Mouse (Mus musculus) stomach, postnatal 0 days (tissue): ENCODE results near the gene Abl1. TPM values are rescaled to one million over a fixed set of nuclear protein-coding genes. Genes with fewer than 3 reads are reported as not detected.

ENCODE experiments used
- ATAC-seq: fragments of 200-750 bp; cut with Nextera tagmentation; 2 replicates; pipeline ENCODE4 v1.8.0; 2017; ENCODE audit not compliant: low FRiP score, low TSS enrichment
- DNase-seq: peaks from one replicate; pipeline ENCODE4 v3.0.0-alpha.2; 2016; ENCODE audit warnings: low spot score
- H3K27ac ChIP-seq: fragments of 300-500 bp; sonication (generic); replicated peaks from 2 replicates; pipeline ENCODE4 v1.5.1; 2014; ENCODE audit warnings: mild to moderate bottlenecking, control low read depth
- H3K27me3 ChIP-seq: fragments of 300-500 bp; sonication (generic); 2 replicates; pipeline ENCODE4 v1.6.1; 2014; ENCODE audit warnings: low read length; ENCODE audit not compliant: control insufficient read depth, insufficient read depth
- H3K36me3 ChIP-seq: fragments of 300-500 bp; sonication (generic); 2 replicates; pipeline ENCODE4 v1.6.1; 2014; ENCODE audit warnings: low read length, mixed read lengths; ENCODE audit not compliant: control insufficient read depth, insufficient read depth
- H3K4me1 ChIP-seq: fragments of 300-500 bp; sonication (generic); replicated peaks from 2 replicates; pipeline ENCODE4 v1.6.1; 2014; ENCODE audit warnings: antibody characterized with exemption; ENCODE audit not compliant: control insufficient read depth, insufficient read depth
- H3K4me2 ChIP-seq: fragments of 300-500 bp; sonication (generic); replicated peaks from 2 replicates; pipeline ENCODE4 v1.6.1; 2014; ENCODE audit warnings: low read depth, mild to moderate bottlenecking, control low read depth, moderate library complexity
- H3K4me3 ChIP-seq: fragments of 300-500 bp; sonication (generic); 2 replicates; pipeline ENCODE4 v1.5.1; 2014; ENCODE audit warnings: low read depth, low read length, control low read depth
- H3K9ac ChIP-seq: fragments of 300-500 bp; sonication (generic); 2 replicates; pipeline ENCODE4 v1.6.1; 2014; ENCODE audit warnings: mild to moderate bottlenecking, low read length, control low read depth, mixed read lengths
- H3K9me3 ChIP-seq: fragments of 300-500 bp; sonication (generic); 2 replicates; pipeline ENCODE4 v1.6.1; 2016; ENCODE audit warnings: low read length; ENCODE audit not compliant: control insufficient read depth
- CTCF ChIP-seq: IDR thresholded peaks from 2 replicates; pipeline ENCODE4 v1.5.1; 2016; ENCODE audit warnings: antibody characterized with exemption, low read depth, mild to moderate bottlenecking, moderate library complexity
- EP300 ChIP-seq: optimal IDR thresholded peaks from 2 replicates; pipeline ENCODE3; 2016; ENCODE audit warnings: antibody characterized with exemption
- WGBS: fragments of 180-500 bp; shearing (Covaris S2); extraction: QIAGEN DNeasy Blood & Tissue Kit; methylation state at CpG from one replicate; pipeline ENCODE4 v1.1.7; 2014; 5-methylcytosine and 5-hydroxymethylcytosine counted together
- polyA plus RNA-seq: library from polyadenylated mRNA; unstranded; fragments of >200 nt; fragmentation: Nextera tagmentation; extraction: Ambion mirVana; gene quantifications from 2 replicates; pipeline ENCODE4 v1.2.1, GENCODE M21; 2015

Gene Abl1
- polyA plus RNA-seq, 1 experiment from 2014 or later = 11.5 TPM

DNA sequence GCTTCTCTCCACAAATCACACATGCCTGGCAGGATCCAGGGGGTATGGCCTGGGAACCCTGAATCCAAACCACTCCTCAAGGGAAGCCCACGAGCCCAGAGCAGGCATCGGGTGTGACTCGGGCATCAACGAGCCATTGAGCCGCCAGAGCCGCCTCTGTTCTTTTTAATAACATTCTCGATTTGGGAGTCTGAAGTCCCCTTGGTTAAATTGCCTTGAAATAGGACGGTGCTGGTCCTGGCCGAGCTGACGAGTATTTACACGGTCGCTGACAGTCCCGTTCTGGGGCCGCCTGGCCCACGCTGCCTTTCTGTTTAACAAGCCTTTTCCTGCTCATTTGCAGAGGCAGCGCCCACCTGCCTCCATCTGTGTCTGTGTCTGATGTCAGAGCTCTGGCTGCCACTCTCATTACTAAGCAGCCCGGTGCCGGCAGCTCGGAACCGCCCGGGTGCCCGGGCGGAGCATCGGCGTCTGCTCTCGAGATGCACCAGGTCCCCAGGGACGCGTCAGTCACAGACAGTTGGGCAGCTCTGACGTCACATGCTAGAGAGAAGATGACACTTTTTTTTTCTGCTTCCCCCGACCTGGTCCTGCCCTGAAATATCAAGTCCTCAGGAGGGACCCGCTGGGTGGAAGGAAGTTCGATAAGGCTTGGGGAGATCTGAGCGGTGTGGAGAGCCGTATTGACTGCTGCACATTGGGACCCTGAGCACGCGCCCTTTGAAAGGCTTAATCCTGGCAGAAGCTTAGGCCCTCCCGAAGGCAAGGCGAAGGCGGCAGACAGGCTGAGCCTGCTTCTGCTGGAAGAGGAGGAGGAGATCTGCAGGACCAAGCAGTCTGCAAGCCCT lies 134.6 kb downstream of the Abl1 start:
- ATAC-seq (no peak), DNase-seq (no peak)
- no peak overlapping the region for H3K9ac ChIP-seq
- no peak overlapping the region for H3K27ac ChIP-seq
- H3K36me3 ChIP-seq = no peaks in the 10 kb centered on the region
- TF ChIP-seq CTCF = no peak
- no peak for TF ChIP-seq EP300
- 15% methylated on average over 39 of the region's 39 CpGs for WGBS
- H3K9me3 ChIP-seq = no peaks in the 10 kb centered on the region
- H3K4me3 ChIP-seq = peak overlapping the region; percentile 12; the same call in 1 of the 2 replicates
- H3K27me3 ChIP-seq = no peaks in the 10 kb centered on the region
- H3K4me1 ChIP-seq = no peaks in the 10 kb centered on the region; the same call in 1 of the 2 replicates
- H3K4me2 ChIP-seq = peak overlapping the region; percentile 29; the same call in 1 of the 2 replicates

DNA sequence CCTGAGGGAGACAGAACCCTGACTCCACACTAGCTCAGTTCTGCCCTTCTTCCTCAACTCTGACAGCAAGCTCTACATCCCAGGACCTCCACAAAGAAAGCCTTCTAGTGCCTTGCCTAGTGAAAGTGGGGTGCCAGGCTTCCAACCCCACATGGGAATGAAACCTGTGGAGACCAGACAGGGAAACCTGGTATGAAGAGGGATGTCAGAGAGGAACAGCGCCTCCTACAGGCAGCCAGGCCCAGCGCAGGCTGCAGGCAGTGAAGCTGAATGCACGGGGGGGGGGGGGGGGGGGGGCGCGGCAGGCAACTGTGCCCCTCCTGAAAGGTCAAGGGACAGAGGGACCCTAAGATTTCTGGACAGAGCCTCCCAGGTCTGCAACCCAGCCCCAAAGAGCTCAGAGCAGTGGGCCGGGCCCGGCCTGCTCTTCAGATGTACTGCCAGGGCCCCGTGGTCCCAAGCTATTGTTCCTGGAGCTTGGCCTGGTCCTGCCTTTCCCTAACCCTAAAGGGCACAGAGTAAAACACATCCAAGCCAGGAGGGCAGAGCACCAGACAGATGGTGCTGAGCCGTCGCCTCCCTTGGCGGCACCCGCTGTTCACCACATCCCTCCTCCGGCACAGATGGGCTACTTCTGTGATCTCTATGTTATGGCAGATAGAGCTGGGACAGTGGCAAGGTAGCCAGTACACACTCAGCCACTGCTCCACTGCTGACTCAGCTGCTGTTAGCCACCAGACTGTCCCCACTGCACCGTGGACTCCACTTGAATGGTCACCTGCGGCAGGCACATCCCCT lies 136.0 kb downstream of the Abl1 start:
- Histone ChIP-seq H3K27me3 (no peaks in the 10 kb centered on the region), H3K4me3 (no peak overlapping the region), H3K4me2 (no peak overlapping the region), H3K36me3 (no peaks in the 10 kb centered on the region), H3K9me3 (no peaks in the 10 kb centered on the region), H3K9ac (no peak overlapping the region), H3K27ac (no peak overlapping the region), H3K4me1 (no peaks in the 10 kb centered on the region; the same call in 1 of the 2 replicates)
- no peak for ATAC-seq
- TF ChIP-seq CTCF = peak; percentile 69
- TF ChIP-seq EP300 = no peak
- 88% methylated on average over 10 of the region's 15 CpGs for WGBS
- peak; percentile 50 for DNase-seq

DNA sequence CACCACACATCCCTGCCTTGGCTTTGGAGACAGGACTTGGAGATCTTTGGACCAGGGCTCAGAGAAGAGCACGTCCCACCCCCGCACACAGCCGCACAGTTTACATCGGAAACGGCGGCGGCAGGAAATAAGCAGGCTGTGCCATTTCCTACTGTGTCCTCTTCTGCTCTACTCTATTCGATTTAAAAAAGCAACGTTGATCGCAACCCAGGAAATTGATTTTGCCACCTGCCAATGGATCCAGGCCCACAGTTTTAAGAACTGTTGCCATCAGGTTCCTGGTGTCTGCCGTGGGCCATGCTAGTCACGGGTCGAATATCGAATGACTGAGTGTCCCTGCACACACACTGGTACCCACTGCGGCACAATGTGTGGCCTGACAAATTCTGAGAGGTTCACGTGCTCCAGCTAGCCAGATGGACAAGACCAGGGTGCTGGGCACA lies 137.3 kb downstream of the Abl1 start:
- no peak for DNase-seq
- 76% methylated on average over 16 of the region's 16 CpGs for WGBS

DNA sequence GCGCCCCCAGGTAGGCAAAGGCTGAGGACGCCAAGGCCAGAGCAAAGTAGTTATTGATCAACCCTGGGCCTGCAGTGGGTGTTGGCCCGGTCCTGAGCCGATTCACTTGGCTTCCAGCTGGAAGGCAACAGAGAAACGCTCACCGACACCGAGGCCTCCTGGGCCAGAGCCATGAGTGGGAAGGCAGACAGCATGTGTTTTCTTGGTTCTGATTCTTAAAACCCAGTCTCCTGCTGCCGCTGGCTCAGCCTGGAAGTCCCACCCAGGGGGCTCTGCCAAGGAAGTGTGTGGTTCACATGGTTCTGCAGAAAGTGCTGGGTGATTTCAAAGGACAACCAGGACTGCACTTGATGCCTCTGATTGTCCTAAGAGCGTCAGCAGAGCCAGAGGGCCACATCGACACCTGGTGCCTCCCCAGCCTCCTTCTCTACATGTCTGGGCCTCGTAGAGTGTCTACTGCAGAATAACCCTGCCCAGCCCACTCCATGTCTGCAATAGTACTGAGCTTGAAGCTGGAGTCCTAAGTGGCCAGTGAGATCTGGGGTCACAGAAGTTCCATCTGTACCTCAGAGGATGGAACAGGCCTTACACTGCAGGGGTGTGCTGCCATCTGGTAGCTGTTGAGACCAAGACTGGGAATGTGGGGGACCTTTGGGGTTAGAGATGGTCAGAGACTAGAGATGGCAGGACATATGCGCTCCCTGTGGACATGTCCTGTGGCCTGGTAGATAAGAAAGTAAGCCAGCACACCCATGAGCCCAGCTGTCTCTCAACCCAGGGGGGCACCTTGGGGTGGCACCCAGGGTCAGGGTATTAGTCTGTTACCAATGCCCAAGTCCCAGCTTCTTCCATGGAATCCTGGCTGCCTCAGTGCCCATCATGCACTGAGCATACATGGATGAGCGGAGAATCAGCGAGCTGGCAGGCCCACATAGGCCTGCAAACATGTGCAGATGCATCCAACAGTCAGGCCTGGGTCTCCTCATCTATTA lies 138.2 kb downstream of the Abl1 start:
- 73% methylated on average over 14 of the region's 14 CpGs for WGBS
- no peak for ATAC-seq

More for the DNA sequence above, 137.3 kb downstream of the Abl1 start:
- Histone ChIP-seq H3K4me2 (no peak overlapping the region), H3K9me3 (no peaks in the 10 kb centered on the region), H3K9ac (no peak overlapping the region), H3K4me3 (no peak overlapping the region), H3K27ac (no peak overlapping the region), H3K36me3 (no peaks in the 10 kb centered on the region), H3K4me1 (no peaks in the 10 kb centered on the region; the same call in 1 of the 2 replicates), H3K27me3 (no peaks in the 10 kb centered on the region)
- TF ChIP-seq EP300 = no peak
- no peak for TF ChIP-seq CTCF
- no peak for ATAC-seq

DNA sequence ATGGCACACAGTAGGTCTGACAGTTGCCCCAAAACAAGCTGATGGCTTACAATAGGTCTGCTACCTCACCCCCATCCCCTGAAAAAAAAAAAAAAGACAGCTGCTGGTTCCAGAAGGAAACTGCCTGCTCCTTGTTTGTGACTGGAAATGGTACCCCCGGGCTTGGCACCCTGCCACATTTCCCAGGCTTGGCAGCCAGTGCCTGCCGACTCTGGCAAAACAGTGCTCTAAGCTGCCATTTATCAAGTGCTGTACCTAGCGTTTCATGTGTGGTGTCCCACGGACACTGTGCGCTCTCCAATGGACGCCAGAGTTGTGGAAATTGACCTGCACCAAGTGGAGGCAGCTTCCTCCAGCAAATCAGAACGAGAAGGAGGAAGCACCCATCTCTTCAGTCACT lies 139.7 kb downstream of the Abl1 start:
- DNase-seq (peak; percentile 40), ATAC-seq (no peak)
- H3K9me3 ChIP-seq = no peaks in the 10 kb centered on the region
- H3K4me3 ChIP-seq = no peak overlapping the region
- H3K4me1 ChIP-seq = no peaks in the 10 kb centered on the region; the same call in 1 of the 2 replicates
- 34% methylated on average over 7 of the region's 7 CpGs for WGBS
- no peak overlapping the region for H3K4me2 ChIP-seq
- H3K27me3 ChIP-seq = no peaks in the 10 kb centered on the region
- H3K27ac ChIP-seq = no peak overlapping the region
- H3K36me3 ChIP-seq = no peaks in the 10 kb centered on the region
- H3K9ac ChIP-seq = no peak overlapping the region
- TF ChIP-seq EP300 = no peak
- no peak for TF ChIP-seq CTCF

More for the DNA sequence above, 138.2 kb downstream of the Abl1 start:
- Histone ChIP-seq H3K36me3 (no peaks in the 10 kb centered on the region), H3K4me2 (no peak overlapping the region), H3K9ac (no peak overlapping the region), H3K27ac (no peak overlapping the region), H3K4me1 (no peaks in the 10 kb centered on the region; the same call in 1 of the 2 replicates), H3K27me3 (no peaks in the 10 kb centered on the region), H3K9me3 (no peaks in the 10 kb centered on the region), H3K4me3 (no peak overlapping the region)
- TF ChIP-seq CTCF (no peak), EP300 (no peak)
- DNase-seq = no peak
